8 mouse cellular contexts compared by ENCODE assay signal in genomic region chr2:135387990-135388389, GRCm38 (mm10).
DNase-seq lines count a peak whose midpoint lies in the region; ATAC-seq and TF ChIP-seq lines count a peak whose summit lies in the region.

No protein-coding gene starts in this region.

- TF ChIP-seq CTCF in intestine, postnatal 0 days (IDR thresholded peaks at IDR 0.05; ENCODE audit: low read depth) = peak; percentile 72
- TF ChIP-seq CTCF in lung, adult 2 months (IDR thresholded peaks at IDR 0.05; ENCODE audit: insufficient read depth, low read length) = peak; percentile 23; the same call in 1 of the 2 replicates

- no peak overlapping the region for H3K27ac ChIP-seq in intestine, postnatal 0 days (ENCODE audit: low read depth, low read length)
- no peak overlapping the region for H3K27ac ChIP-seq in intestine, embryonic 16.5 days (ENCODE audit: low read length)

- H3K4me3 ChIP-seq in intestine, postnatal 0 days (ENCODE audit: low read depth, low read length) = no peak overlapping the region
- no peak overlapping the region for H3K4me3 ChIP-seq in intestine, embryonic 16.5 days (ENCODE audit: low read length)
- no peak overlapping the region for H3K4me3 ChIP-seq in lung, adult 2 months (replicated peaks; ENCODE audit: extremely low read depth, low read depth, low read length)

- ATAC-seq in intestine, postnatal 0 days = no peak
- no peak for ATAC-seq in intestine, embryonic 16.5 days

- H3K9me3 ChIP-seq in intestine, postnatal 0 days (ENCODE audit: control insufficient read depth) = no peaks in the 10 kb centered on the region
- H3K9me3 ChIP-seq in intestine, embryonic 16.5 days (ENCODE audit: control insufficient read depth, low read length) = no peaks in the 10 kb centered on the region

- 62% methylated on average over 9 of the region's 9 CpGs for WGBS in intestine, postnatal 0 days
- 64% methylated on average over 9 of the region's 9 CpGs for WGBS in intestine, embryonic 16.5 days
- 63% methylated on average over 9 of the region's 9 CpGs for WGBS in lung, adult 2 months

- no peaks in the 10 kb centered on the region for H3K36me3 ChIP-seq in intestine, postnatal 0 days (ENCODE audit: control insufficient read depth, insufficient read depth)
- H3K36me3 ChIP-seq in intestine, embryonic 16.5 days (ENCODE audit: control insufficient read depth, insufficient read depth, low read length) = no peaks in the 10 kb centered on the region

- no peak for TF ChIP-seq POLR2A in lung, adult 2 months (IDR thresholded peaks at IDR 0.05; ENCODE audit: borderline replicate concordance, extremely low read depth, low read depth, low read length)

- DNase-seq in CD4-positive helper T cell, adult 2 months (ENCODE audit: low read depth, low spot score) = peak; percentile 5
- DNase-seq in Muller cell, postnatal 12 days (ENCODE audit: inconsistent ontology term) = peak; percentile 9
- DNase-seq in cerebellum, postnatal 36 days = peak; percentile 24 to 58
- DNase-seq in lung, adult 2 months = peak; percentile 12
- no peak for DNase-seq in spleen, postnatal 4 days (ENCODE audit: low spot score in 2 of 2)
- no peak for DNase-seq in thymus, adult 18-20 months

- H3K27me3 ChIP-seq in intestine, postnatal 0 days (replicated peaks; ENCODE audit: control insufficient read depth, insufficient read depth, low read length) = no peaks in the 10 kb centered on the region
- H3K27me3 ChIP-seq in intestine, embryonic 16.5 days (replicated peaks; ENCODE audit: control insufficient read depth, insufficient read depth, low read length) = no peaks in the 10 kb centered on the region

- no peaks in the 10 kb centered on the region for H3K4me1 ChIP-seq in intestine, postnatal 0 days (replicated peaks; ENCODE audit: control insufficient read depth, insufficient read depth, low read length)
- H3K4me1 ChIP-seq in intestine, embryonic 16.5 days (ENCODE audit: control insufficient read depth, insufficient read depth, low read length) = no peaks in the 10 kb centered on the region
- H3K4me1 ChIP-seq in lung, adult 2 months (ENCODE audit: control insufficient read depth, insufficient read depth, low read length) = no peaks in the 10 kb centered on the region

- H3K9ac ChIP-seq in intestine, postnatal 0 days (ENCODE audit: low read depth, low read length) = no peak overlapping the region
- H3K9ac ChIP-seq in intestine, embryonic 16.5 days (ENCODE audit: low read depth, low read length) = no peak overlapping the region

- no peak overlapping the region for H3K4me2 ChIP-seq in intestine, postnatal 0 days (replicated peaks; ENCODE audit: low read depth)
- no peak overlapping the region for H3K4me2 ChIP-seq in intestine, embryonic 16.5 days (ENCODE audit: low read depth, low read length)

Comparison
In these comparisons a context has a peak if more than half of its experiments do, and no peak if none do; other contexts are left out.
1. DNase-seq: peak in CD4-positive helper T cell, adult 2 months (single experiment), Muller cell, postnatal 12 days (single experiment), cerebellum, postnatal 36 days (2 of 2) and lung, adult 2 months (single experiment); none in spleen, postnatal 4 days (0 of 2) and thymus, adult 18-20 months (0 of 2).